Mouse (Mus musculus): Measurements from ENCODE around the gene Abcg1.

The Abcg1 gene

GRCm38 (mm10) chr17:31082296-31083078 lies 25.0 kb downstream of the Abcg1 start:
- DNase-seq, result no peak

DNA sequence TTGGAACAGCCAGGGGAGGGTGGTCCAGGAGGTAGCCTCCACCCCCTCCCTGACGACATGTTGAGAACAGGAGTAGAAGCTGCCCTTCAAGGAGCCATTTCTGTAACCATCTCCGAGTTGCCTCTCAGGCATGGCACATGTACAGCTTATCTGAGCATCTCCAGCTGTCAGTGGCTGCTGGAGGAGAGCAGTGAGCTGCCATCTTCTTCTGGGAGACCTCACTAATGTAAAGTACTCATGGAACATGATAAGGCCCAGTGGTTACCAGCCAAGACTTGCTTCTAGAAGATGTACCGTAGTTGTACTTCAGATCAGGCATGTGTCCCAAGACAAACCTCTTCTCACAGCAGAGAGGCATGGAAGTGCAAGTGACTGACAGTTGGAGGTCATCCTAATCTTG lies 28.0 kb downstream of the Abcg1 start:
- DNase-seq, result no peak

GRCm38 (mm10) chr17:31086196-31086595 lies 28.7 kb downstream of the Abcg1 start:
- DNase-seq, result no peak

DNA sequence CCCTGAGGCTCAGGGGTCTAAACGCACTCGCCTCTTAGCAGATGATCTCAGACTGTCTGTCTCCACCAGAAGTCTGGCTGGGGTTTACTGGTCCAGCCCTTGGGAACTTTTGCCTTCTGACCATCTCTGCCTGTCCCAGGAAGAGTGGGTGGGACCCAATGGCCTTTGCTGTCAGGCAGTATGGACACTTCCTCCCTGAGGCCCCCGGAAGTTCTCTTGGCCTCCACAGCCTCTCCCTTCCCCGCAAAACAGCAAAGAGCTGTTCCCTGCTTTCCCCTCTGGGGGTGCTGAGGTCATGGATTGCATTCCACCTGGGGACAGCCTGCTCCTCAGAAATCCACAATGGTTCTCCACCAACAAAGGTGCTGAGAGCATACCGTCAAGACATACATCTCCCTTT lies 31.2 kb downstream of the Abcg1 start:
- DNase-seq, result no peak

DNA sequence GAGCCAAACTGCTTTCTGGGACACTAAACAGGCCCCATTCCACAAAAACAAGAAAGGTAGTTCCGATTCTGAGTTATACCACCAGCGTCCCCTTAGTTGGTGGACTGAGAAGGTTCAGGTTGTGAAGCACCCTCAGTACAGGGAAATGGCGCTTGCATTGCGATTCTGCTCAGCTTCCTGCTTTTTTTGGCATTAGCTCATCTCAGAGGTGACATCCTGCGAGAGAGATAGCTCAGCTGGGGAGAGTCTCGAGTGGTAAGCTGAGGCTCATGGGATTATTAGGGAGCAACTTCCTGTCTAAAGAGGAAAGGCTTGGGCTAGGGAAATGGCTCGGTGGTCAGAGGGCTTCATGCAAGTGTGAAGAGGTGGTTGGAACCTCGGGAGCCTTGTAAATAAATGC lies 32.4 kb downstream of the Abcg1 start:
- DNase-seq, result no peak

DNA sequence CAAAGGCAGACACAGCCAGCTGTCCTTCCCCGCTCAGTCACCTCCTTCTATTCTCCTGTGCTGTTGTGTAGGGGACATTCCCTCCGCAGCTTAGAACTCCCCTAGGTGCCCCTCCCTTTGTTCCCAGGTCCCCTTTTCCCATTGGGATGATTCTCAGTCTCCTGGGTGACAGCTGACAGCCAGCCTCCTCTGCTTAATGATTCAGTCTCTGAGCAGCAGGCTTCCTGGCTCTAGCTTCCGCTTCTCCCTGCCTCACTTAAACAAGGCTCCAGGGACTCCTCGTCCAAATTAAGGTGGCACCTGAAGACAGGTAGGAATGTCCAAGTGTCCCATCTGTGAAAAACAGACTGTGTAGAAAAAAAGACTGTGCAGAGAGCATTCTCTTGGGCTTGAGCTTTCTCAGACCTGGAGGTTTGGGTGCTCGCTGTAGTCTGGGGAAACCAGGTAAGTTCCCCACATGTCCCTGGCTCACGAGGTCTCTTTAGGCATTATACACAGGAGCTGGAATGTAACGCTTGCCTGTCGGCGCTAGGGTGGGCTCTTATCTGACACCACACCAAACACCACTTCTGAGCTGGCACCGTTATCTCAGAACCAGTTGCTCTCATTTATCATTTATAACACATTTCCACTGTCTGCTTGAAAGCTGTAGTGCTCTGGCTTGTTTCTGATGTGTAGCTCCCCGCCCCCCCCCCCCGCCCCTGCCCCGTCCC lies 33.7 kb downstream of the Abcg1 start:
- DNase-seq, result no peak

- no peak for DNase-seq
Observed at GRCm38 (mm10) chr17:31094781-31095180, 37.3 kb downstream of the Abcg1 start.

- no peak for DNase-seq
Observed at GRCm38 (mm10) chr17:31095570-31095969, 38.1 kb downstream of the Abcg1 start.

DNA sequence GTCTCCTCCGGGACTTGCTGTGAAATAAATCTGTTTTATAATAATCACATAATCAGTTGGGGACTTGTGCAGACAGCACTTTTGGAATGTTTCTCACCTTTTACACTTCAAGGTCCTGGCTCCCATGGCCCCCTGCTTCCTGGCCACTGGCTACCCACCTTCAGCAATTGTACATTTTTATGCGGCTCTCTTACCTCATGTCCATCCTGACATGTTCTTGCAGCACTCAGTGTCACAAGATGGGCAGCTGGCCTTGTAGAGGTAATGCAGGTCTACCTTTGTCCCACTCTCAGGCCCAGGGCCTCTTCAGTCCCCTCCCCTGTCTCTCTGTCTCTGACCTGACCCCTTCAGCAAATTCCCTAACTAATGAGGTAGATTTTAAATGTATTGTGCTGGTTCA lies 39.4 kb downstream of the Abcg1 start:
- DNase-seq, result no peak

GRCm38 (mm10) chr17:31098788-31099187 lies 41.3 kb downstream of the Abcg1 start:
- DNase-seq, result no peak

- DNase-seq, result no peak
Observed at GRCm38 (mm10) chr17:31103007-31103570, 45.6 kb downstream of the Abcg1 start.

DNA sequence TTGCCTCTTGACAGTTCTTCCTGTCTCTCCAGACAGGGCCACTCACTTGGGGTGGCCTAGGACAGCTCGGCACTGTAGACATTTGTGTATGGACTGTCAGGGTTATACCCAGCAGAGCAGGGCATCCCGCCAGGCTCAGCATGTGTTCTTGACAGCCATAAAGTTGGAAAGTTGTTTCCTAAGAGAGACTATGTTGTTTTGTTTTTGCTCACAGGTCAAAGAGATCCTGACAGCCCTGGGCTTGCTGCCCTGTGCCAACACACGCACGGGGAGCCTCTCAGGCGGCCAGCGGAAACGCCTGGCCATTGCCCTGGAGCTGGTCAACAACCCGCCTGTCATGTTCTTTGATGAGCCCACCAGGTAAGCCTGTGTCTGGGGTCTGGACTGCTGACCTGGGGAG lies 46.3 kb downstream of the Abcg1 start:
- DNase-seq, result no peak

- no peak for DNase-seq
Observed at GRCm38 (mm10) chr17:31108388-31108787, 50.9 kb downstream of the Abcg1 start.

GRCm38 (mm10) chr17:31113191-31113856 lies 55.8 kb downstream of the Abcg1 start:
- no peak for DNase-seq

GRCm38 (mm10) chr17:31116063-31116462 lies 58.6 kb downstream of the Abcg1 start:
- no peak for DNase-seq

- no peak for DNase-seq
Observed at GRCm38 (mm10) chr17:31117946-31118345, 60.5 kb downstream of the Abcg1 start.

GRCm38 (mm10) chr17:31119429-31119828 lies 62.0 kb downstream of the Abcg1 start:
- peak; percentile 72 for DNase-seq

- peak; percentile 26 for DNase-seq
Observed at GRCm38 (mm10) chr17:31121975-31122374, 64.5 kb downstream of the Abcg1 start.

- DNase-seq, result no peak
Observed at GRCm38 (mm10) chr17:31125548-31126266, 68.2 kb downstream of the Abcg1 start.

GRCm38 (mm10) chr17:31128708-31129318 lies 71.3 kb downstream of the Abcg1 start:
- no peak for DNase-seq

DNA sequence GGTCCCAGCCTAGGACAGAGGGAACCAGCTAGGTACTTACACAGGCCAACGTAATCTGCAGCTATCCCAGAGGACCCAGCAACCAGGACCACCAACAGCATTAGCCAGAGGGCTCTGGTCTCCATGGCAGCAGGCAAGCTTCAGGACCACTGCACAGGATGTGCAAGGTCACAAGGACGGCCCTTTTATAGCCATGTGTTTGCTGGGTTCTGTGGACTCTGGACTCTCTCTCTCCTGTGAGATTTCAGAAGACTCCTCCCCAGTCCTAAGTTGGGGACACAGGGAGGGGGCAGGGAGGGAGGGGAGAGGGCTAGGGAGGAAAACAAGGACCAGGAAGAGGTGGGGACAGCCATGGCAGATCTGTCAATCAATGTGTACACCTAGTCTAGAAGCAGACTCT lies 72.0 kb downstream of the Abcg1 start, which contains the start of gene Tff3:
Gene Tff3 (minus strand): TSS at position 195 of the 400 bp plus-strand sequence.
- DNase-seq, result no peak

GRCm38 (mm10) chr17:31131269-31131821 lies 73.9 kb downstream of the Abcg1 start:
- DNase-seq, result no peak
